Mouse (Mus musculus): ENCODE measurements at regions not wholly inside any gene's neighbourhood (a gene's known extent, or its start where the extent isn't known, plus 50 kb on each side); places are given as distances from the start of the nearest gene placed in this dataset.

GRCm38 (mm10) chr8:126847664-126848353, 97.8 kb downstream of the Tomm20 start:
- no peak for TF ChIP-seq POLR2A (IDR thresholded peaks at IDR 0.05; ENCODE audit: insufficient read depth, low read depth, low read length)
- TF ChIP-seq CTCF (IDR thresholded peaks at IDR 0.05; ENCODE audit: insufficient read depth, low read depth, low read length): no peak

Data from olfactory bulb, adult 2 months (tissue).